Mouse (Mus musculus): ENCODE measurements around the gene Sar1b. TPM values are rescaled to one million over a fixed set of nuclear protein-coding genes. Genes with fewer than 3 reads are reported as not detected.

The Sar1b gene
- polyA plus RNA-seq, 1 experiment from 2014 or later: 250 TPM

- no peak overlapping the region for H3K4me3 ChIP-seq (ENCODE audit: low read depth, low read length)
- no peak for ATAC-seq (ENCODE audit: low read depth)
- H3K9ac ChIP-seq (replicated peaks; ENCODE audit: low read depth, low read length): no peak overlapping the region
- H3K4me2 ChIP-seq (ENCODE audit: low read depth, low read length): no peak overlapping the region
- no peaks in the 10 kb centered on the region for H3K4me1 ChIP-seq (ENCODE audit: control insufficient read depth, insufficient read depth, low read length)
- H3K36me3 ChIP-seq (ENCODE audit: control insufficient read depth, insufficient read depth, low read length): peaks cover 20% of the 10 kb centered on the region
- H3K9me3 ChIP-seq (ENCODE audit: control insufficient read depth, low read length): no peaks in the 10 kb centered on the region
- H3K27ac ChIP-seq (ENCODE audit: low read depth, low read length): no peak overlapping the region
- WGBS: 93% methylated on average over 7 of the region's 7 CpGs
- no peaks in the 10 kb centered on the region for H3K27me3 ChIP-seq (ENCODE audit: control insufficient read depth, insufficient read depth, low read length)
Measured at GRCm38 (mm10) chr11:51790662-51791061, 27.2 kb downstream of the Sar1b start.

- Histone ChIP-seq H3K9me3 (ENCODE audit: control insufficient read depth, low read length) (no peaks in the 10 kb centered on the region), H3K27me3 (ENCODE audit: control insufficient read depth, insufficient read depth, low read length) (no peaks in the 10 kb centered on the region), H3K36me3 (ENCODE audit: control insufficient read depth, insufficient read depth, low read length) (peaks cover 6% of the 10 kb centered on the region), H3K4me3 (ENCODE audit: low read depth, low read length) (no peak overlapping the region), H3K9ac (replicated peaks; ENCODE audit: low read depth, low read length) (no peak overlapping the region), H3K27ac (ENCODE audit: low read depth, low read length) (no peak overlapping the region), H3K4me2 (ENCODE audit: low read depth, low read length) (no peak overlapping the region), H3K4me1 (ENCODE audit: control insufficient read depth, insufficient read depth, low read length) (no peaks in the 10 kb centered on the region)
- 81% methylated on average over 4 of the region's 4 CpGs for WGBS
- no peak for ATAC-seq (ENCODE audit: low read depth)
Measured at GRCm38 (mm10) chr11:51796272-51796671, 32.8 kb downstream of the Sar1b start.

GRCm38 (mm10) chr11:51800634-51801325 lies 37.3 kb downstream of the Sar1b start:
- H3K27ac ChIP-seq (ENCODE audit: low read depth, low read length): no peak overlapping the region
- WGBS: 46% methylated on average over 7 of the region's 8 CpGs
- H3K9me3 ChIP-seq (ENCODE audit: control insufficient read depth, low read length): no peaks in the 10 kb centered on the region
- H3K4me3 ChIP-seq (ENCODE audit: low read depth, low read length): no peak overlapping the region
- no peak overlapping the region for H3K9ac ChIP-seq (replicated peaks; ENCODE audit: low read depth, low read length)
- no peak overlapping the region for H3K4me2 ChIP-seq (ENCODE audit: low read depth, low read length)
- no peak for ATAC-seq (ENCODE audit: low read depth)
- H3K4me1 ChIP-seq (ENCODE audit: control insufficient read depth, insufficient read depth, low read length): no peaks in the 10 kb centered on the region
- H3K27me3 ChIP-seq (ENCODE audit: control insufficient read depth, insufficient read depth, low read length): no peaks in the 10 kb centered on the region
- no peaks in the 10 kb centered on the region for H3K36me3 ChIP-seq (ENCODE audit: control insufficient read depth, insufficient read depth, low read length)

- H3K27ac ChIP-seq (ENCODE audit: low read depth, low read length): 0 out of 2 replicates have a peak overlapping the region, but pooled peaks have one; percentile 44
- 22% methylated on average over 17 of the region's 17 CpGs for WGBS
Measured at GRCm38 (mm10) chr11:51805221-51805981, 41.9 kb downstream of the Sar1b start.

GRCm38 (mm10) chr11:51807108-51807879 lies 43.8 kb downstream of the Sar1b start:
- no peak for ATAC-seq (ENCODE audit: low read depth)
- Histone ChIP-seq H3K27me3 (ENCODE audit: control insufficient read depth, insufficient read depth, low read length) (no peaks in the 10 kb centered on the region), H3K9me3 (ENCODE audit: control insufficient read depth, low read length) (no peaks in the 10 kb centered on the region), H3K4me2 (ENCODE audit: low read depth, low read length) (no peak overlapping the region), H3K9ac (replicated peaks; ENCODE audit: low read depth, low read length) (no peak overlapping the region), H3K27ac (ENCODE audit: low read depth, low read length) (no peak overlapping the region), H3K4me1 (ENCODE audit: control insufficient read depth, insufficient read depth, low read length) (no peaks in the 10 kb centered on the region), H3K4me3 (ENCODE audit: low read depth, low read length) (no peak overlapping the region), H3K36me3 (ENCODE audit: control insufficient read depth, insufficient read depth, low read length) (no peaks in the 10 kb centered on the region)
- WGBS: 56% methylated on average over 13 of the region's 13 CpGs

More at GRCm38 (mm10) chr11:51805221-51805981, 41.9 kb downstream of the Sar1b start:
- H3K9ac ChIP-seq (replicated peaks; ENCODE audit: low read depth, low read length): peak overlapping the region; percentile 51; the same call in 1 of the 2 replicates
- H3K9me3 ChIP-seq (ENCODE audit: control insufficient read depth, low read length): no peaks in the 10 kb centered on the region
- ATAC-seq (ENCODE audit: low read depth): peak; percentile 84
- H3K27me3 ChIP-seq (ENCODE audit: control insufficient read depth, insufficient read depth, low read length): no peaks in the 10 kb centered on the region
- no peaks in the 10 kb centered on the region for H3K4me1 ChIP-seq (ENCODE audit: control insufficient read depth, insufficient read depth, low read length)
- H3K4me3 ChIP-seq (ENCODE audit: low read depth, low read length): peak overlapping the region; percentile 43
- H3K4me2 ChIP-seq (ENCODE audit: low read depth, low read length): peak overlapping the region; percentile 68
- H3K36me3 ChIP-seq (ENCODE audit: control insufficient read depth, insufficient read depth, low read length): no peaks in the 10 kb centered on the region

GRCm38 (mm10) chr11:51809632-51810224 lies 46.2 kb downstream of the Sar1b start:
- no peaks in the 10 kb centered on the region for H3K27me3 ChIP-seq (ENCODE audit: control insufficient read depth, insufficient read depth, low read length)
- no peak overlapping the region for H3K4me3 ChIP-seq (ENCODE audit: low read depth, low read length)
- H3K36me3 ChIP-seq (ENCODE audit: control insufficient read depth, insufficient read depth, low read length): no peaks in the 10 kb centered on the region
- no peak overlapping the region for H3K9ac ChIP-seq (replicated peaks; ENCODE audit: low read depth, low read length)
- WGBS: 67% methylated on average over 6 of the region's 6 CpGs
- no peaks in the 10 kb centered on the region for H3K4me1 ChIP-seq (ENCODE audit: control insufficient read depth, insufficient read depth, low read length)
- no peaks in the 10 kb centered on the region for H3K9me3 ChIP-seq (ENCODE audit: control insufficient read depth, low read length)
- no peak for ATAC-seq (ENCODE audit: low read depth)
- no peak overlapping the region for H3K27ac ChIP-seq (ENCODE audit: low read depth, low read length)
- H3K4me2 ChIP-seq (ENCODE audit: low read depth, low read length): no peak overlapping the region

- Histone ChIP-seq H3K27ac (ENCODE audit: low read depth, low read length) (no peak overlapping the region), H3K27me3 (ENCODE audit: control insufficient read depth, insufficient read depth, low read length) (no peaks in the 10 kb centered on the region), H3K9ac (replicated peaks; ENCODE audit: low read depth, low read length) (no peak overlapping the region), H3K4me3 (ENCODE audit: low read depth, low read length) (no peak overlapping the region), H3K36me3 (ENCODE audit: control insufficient read depth, insufficient read depth, low read length) (no peaks in the 10 kb centered on the region), H3K9me3 (ENCODE audit: control insufficient read depth, low read length) (no peaks in the 10 kb centered on the region), H3K4me2 (ENCODE audit: low read depth, low read length) (no peak overlapping the region), H3K4me1 (ENCODE audit: control insufficient read depth, insufficient read depth, low read length) (no peaks in the 10 kb centered on the region)
- WGBS: 85% methylated on average over 4 of the region's 4 CpGs
- no peak for ATAC-seq (ENCODE audit: low read depth)
Measured at GRCm38 (mm10) chr11:51811230-51811629, 47.7 kb downstream of the Sar1b start.

- Histone ChIP-seq H3K27ac (ENCODE audit: low read depth, low read length) (no peak overlapping the region), H3K4me1 (ENCODE audit: control insufficient read depth, insufficient read depth, low read length) (no peaks in the 10 kb centered on the region), H3K9me3 (ENCODE audit: control insufficient read depth, low read length) (no peaks in the 10 kb centered on the region), H3K4me2 (ENCODE audit: low read depth, low read length) (no peak overlapping the region), H3K27me3 (ENCODE audit: control insufficient read depth, insufficient read depth, low read length) (no peaks in the 10 kb centered on the region), H3K4me3 (ENCODE audit: low read depth, low read length) (no peak overlapping the region), H3K36me3 (ENCODE audit: control insufficient read depth, insufficient read depth, low read length) (no peaks in the 10 kb centered on the region), H3K9ac (replicated peaks; ENCODE audit: low read depth, low read length) (no peak overlapping the region)
- WGBS: 87% methylated on average over 8 of the region's 8 CpGs
- ATAC-seq (ENCODE audit: low read depth): no peak
Measured at GRCm38 (mm10) chr11:51812022-51812546, 48.6 kb downstream of the Sar1b start.
